Mouse (Mus musculus) c-Kit-positive CD71-positive TER-119-negative erythroid progenitor cells, embryonic 14.5 days (primary cell): ENCODE results near the gene Hebp2.
"Not testable (repeated sequence)": the region's sequence is repeated elsewhere in the genome, so short reads cannot be mapped to it uniquely, and the experiment has no call there.

ENCODE experiments used
- DNase-seq: peaks from one replicate; pipeline ENCODE4 v3.0.0-alpha.2; 2013; ENCODE audit warnings: low read depth

Gene Hebp2

DNA sequence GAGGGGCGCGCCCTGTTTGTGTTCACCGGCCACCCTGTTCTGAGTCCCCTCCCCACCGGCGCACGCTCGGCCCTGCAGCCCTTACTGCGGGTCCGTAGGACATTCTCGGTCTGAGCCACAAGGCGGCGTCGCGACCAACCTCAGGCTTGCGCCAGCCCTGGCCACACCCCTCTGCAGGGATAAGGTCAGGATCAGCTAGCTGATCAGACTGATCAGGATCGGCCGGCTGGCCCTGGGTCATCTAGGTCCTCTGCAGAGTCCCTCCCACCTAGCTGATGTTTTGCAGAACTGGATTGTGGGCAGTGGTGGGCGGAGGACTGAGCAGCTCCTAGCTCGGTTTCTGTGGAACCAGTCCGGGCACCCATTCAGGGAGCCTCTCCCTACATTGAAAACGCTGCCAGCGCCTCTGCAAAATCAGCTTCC is at the start of gene Hebp2:
Gene Hebp2 (minus strand): TSS at position 264 of the 423 bp plus-strand sequence.
- peak; percentile 10 for DNase-seq

DNA sequence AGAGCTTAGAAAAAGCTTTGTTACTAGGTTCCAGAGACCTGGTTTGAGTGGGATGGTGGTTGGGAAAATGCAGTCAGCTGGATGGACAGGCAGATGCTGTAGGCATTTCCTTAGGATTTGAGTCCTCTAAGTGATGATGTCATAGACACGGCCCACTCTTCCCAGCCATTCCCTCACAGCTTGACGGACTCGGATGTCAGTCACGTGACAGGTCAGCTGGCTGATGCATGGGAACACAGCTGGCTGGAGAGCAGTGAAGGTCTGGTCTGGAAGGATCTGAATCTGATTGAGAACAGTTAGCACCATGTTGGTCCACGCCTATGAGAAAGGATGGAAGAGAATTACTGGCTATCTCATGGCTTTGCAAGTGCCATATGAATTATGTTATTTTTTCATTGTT is 43.6 kb upstream of the Hebp2 start:
- DNase-seq: no peak

DNA sequence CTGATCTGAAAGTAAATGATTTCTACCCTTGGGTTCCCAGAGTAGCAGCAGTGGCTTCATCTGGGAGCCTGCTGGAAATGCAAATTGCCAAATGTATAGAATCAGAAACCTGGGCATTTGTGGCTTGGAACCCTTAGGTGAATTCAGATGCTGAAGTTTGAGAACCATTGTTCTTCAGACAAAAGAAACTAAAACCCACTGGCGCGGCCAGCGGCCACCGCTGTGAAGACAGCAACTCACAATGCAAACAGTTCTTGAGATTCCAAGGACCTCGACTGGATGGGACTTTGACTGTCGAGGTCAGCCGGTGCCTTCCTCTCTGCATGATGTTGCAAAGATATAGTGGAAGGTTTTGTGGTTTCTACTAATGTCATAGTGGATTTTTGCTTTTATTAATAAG is 38.3 kb upstream of the Hebp2 start:
- DNase-seq: no peak

DNA sequence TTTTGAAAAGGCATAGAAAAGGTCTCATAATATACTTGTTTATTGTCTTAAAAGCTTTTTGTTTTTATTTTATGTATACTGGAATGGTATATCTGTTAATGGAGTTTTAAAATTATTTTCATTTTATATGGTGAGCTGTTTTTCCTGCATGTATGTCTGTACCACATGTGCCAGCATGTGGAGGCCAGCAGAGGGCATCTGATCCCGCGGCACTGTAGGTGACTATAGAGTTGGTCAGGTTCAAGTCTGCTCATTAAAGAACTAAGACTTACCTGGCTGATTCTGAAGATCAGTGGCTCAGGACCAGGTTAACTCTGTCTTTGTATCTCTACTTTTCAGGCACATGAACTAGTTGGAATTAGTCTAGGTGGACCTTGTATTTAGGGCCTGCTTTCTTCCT is 26.7 kb upstream of the Hebp2 start:
- no peak for DNase-seq

DNA sequence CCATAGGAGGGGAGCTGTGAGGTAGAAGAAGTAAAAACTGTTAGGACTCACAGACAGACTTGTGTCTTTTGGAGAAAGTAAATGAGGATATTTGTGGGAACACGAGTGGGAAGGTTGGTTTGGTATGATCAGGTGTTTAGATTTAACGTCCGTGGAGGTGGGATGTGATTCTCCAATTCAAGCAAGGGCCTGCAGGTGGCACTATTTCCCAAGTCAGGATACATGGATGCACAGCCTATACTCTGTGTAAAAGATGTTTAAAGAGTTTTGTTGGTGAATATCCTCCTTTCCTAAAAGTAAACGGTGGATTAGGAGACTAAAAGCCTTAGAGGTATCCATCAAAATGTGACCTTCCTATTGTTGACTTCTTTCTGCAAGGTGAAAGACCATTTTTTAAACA is 17.1 kb upstream of the Hebp2 start:
- peak; percentile 7 for DNase-seq

DNA sequence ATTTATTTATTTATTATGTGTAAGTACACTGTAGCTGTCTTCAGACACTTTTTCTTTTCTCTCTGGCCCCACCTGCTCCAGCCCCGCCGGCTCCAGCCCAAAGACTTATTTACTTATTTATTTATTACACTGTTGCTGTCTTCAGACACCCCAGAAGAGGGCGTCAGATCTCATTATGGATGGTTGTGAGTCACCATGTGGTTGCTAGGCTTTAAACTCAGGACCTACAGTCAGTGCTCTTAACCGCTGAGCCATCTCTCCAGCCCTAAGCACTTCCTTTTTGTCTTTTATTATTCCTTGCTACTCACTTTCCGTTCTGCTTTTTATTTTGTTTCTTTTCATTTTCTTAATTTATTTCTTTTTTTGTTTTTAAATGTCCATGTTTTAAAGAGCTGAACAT is 15.6 kb upstream of the Hebp2 start:
- no peak for DNase-seq

DNA sequence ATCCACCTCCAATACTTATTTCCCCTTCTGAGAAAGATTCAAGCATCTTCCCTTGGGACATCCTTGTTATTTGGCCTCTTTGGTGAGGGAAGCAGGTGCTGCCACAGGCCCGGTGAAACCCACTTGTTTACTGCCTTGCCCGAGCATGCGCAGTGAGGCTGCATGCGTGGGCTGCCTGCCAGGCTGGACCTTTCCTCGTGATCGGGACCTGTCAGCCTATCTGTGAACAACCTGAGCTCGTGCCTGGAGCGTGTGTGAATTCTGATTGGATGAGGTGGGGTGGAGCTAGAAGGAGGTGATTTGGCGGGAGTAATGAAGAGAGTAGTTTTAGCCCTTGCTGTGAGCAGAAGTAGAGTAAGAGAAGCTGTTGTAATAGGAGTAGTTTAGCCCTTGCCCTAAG is 13.2 kb upstream of the Hebp2 start:
- DNase-seq: not testable (repeated sequence)

DNA sequence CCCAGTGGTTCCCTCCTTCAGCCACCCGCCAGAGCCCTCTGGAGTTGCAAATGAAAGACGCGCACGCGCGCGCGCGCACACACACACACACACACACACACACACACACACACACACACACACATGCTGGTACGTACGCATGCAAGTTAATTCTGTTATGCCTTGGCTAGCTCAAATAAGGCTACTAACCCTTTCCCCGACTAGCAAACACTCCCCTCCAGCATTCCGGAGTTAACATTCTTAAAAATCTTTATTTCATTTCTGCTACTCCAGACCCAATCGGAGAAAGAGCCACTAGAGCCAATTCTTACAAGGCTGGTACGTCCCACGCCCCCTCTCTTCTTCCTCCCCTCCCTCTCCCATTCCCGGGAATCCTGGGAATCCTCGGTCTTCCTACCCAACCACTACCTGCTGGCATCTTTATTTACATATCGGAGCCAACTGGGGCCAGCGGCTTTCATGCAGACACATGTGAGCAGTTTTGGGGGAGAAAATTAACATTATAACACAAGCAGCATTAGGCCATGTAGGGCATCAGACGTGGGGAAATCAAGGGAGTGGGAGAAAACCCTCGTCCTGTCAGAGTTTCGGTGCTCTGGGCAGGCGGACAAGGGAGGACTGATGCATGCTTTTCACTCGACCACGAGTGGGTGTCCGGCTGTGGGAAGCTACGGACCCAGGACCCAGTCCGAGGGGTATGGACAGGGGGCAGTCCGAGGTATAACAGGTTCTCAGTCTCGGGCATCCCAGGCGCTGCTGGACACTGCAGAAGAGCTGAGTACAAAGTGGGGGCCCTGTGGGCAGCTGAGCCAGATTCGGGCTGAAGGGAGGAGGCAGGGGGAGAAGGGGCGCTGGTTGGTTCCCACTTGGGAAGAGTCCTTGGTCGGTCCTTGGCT is 3.7 kb upstream of the Hebp2 start:
- no peak for DNase-seq

DNA sequence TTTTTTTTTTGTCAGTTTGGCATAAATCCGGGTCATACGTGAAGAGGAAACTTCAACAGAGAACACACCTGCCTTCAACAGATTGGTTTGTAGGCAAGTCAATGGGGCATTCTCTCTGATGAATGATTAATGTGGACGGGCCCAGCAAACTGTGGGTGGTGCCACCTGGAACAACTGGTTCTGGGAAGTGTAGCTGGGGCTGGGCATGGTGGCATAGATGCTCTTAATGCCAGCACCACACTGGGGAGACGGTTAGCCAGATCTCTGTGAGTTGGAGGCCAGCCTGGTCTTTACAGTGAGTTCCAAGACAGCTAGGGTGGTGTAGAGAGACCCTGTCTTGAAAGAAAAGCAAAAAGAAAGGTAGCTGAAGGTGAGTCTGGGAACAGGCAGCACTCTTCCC is 1.5 kb upstream of the Hebp2 start:
- no peak for DNase-seq

DNA sequence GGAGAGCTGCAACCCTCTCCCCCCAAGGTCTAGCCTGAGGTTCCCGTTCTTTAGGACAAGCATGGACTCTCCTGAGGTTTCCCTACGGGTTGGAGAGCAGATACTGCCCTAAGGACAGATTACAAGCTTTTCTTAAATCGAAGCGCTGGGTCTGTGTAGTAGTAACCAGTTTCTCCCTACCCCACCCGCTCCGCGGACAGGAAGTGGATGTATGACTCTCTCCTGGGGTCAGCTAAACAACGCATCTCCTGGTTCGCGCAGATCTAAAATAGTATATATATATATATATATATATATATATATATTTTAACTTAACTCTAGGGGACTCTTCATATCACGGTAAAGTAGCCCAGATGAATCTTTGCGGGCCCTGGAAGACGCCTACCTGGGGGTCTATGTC is 567 bp downstream of the Hebp2 start:
- no peak for DNase-seq

DNA sequence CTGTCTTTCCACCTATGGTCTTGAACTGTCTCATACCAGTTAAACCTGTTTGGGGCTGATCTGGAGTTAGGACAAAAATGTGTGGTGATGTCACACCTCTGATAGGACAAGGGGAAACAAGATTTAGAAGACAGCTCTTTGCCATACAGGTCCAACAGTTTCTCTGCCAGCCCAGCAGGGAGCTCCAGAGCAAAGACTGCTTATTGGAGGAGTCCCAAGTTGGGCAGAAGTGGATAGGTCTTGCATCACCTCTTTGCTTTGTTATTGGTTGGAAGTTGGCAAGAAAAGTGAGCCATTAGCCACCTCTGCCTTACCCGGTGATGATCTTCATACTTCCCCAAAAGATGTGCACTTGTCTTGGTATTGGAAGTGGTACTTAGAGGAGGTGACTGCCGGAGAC is 9.0 kb downstream of the Hebp2 start:
- no peak for DNase-seq

DNA sequence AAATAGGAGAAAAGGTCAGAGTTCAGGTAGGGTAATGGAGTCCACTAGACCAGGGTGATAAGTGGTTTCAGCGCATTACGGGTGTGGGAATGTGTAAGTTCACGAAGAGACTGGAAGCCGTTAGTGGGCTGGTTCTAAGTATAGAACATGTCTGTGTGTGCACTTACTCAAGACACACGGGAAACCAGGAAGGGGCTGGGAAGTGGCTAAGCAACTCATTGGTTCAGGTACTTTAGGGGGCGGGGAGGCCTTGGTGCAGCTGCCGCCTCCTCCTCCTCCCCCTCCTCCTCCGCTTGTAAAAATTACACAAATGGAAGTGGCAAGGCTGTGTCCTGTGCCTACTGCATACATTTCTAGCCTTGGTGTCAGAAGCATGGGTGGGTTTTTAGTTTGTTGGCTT is 13.6 kb downstream of the Hebp2 start:
- no peak for DNase-seq

DNA sequence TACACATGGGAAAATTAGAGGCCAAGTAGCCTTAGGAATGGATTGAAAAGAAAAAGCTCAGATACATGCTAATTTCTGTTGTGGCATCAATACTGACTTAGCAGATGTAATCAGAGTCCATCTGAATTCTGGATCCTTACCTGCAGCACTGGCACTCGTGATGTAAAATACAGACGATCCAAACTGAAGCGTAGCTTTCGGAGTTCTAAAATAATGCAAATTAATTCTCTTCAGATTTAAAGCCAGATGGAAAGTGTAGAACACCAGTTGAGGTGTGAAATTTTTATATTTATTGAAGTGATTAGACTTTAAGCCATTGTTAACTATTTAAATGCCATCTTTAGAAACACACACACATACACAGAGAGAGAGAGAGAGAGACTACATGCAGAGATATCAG is 15.7 kb downstream of the Hebp2 start:
- no peak for DNase-seq

DNA sequence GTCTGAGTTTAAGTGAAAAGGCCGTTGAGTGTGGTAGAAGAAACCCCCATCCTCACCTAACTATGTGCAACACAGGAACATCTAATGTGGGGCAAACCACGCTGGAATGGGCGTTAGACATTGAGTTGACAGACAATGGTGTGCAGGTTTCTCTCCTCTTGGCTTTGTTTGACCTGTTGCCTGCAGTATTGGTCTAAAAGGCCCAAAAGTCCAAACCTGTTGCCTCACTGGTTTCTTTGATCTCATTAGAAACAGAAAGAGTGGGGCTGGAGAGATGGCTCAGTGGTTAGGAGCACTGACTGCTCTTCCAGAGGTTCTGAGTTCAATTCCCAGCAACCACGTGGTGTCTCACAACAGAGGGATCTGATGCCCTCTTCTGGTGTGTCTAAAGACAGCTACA is 16.7 kb downstream of the Hebp2 start:
- no peak for DNase-seq

DNA sequence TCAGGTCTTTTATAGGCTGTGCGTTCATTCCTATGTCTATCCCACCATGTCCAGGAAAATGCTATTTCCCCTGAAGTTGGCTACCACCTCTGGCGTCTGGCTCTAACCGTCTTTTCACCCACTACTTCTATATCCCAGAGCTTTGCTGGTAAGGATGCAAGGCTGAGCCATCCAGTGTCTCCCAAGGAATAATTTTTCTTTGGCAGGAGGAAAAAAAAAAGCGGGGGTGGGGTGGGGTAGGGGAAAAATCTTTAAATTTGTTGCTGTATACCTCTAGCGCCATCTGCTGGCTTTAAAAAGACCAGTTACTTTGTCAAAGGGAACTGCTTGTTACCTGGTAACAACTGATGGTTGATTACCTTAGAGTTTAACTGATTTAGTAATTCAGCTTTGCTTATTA is 17.4 kb downstream of the Hebp2 start:
- DNase-seq: no peak

DNA sequence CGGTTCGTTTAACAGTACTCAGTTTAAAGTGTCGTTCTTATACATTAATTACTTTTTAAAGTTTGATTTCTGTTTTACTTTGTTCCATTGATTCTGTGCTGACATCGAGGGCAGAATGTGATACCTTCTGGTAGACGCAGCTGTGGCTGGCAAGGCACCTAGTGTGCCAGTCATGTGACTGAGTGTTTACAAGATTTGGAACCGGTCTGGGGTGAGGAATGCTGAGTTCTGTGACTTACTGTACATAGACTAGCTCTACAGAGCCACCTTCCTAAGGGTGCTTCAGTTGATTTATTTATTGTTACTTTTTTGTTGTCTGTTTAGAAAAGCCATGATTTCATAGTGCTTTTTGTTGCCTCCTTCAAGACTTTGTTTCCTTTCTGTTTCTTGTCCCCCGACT is 18.1 kb downstream of the Hebp2 start:
- no peak for DNase-seq

DNA sequence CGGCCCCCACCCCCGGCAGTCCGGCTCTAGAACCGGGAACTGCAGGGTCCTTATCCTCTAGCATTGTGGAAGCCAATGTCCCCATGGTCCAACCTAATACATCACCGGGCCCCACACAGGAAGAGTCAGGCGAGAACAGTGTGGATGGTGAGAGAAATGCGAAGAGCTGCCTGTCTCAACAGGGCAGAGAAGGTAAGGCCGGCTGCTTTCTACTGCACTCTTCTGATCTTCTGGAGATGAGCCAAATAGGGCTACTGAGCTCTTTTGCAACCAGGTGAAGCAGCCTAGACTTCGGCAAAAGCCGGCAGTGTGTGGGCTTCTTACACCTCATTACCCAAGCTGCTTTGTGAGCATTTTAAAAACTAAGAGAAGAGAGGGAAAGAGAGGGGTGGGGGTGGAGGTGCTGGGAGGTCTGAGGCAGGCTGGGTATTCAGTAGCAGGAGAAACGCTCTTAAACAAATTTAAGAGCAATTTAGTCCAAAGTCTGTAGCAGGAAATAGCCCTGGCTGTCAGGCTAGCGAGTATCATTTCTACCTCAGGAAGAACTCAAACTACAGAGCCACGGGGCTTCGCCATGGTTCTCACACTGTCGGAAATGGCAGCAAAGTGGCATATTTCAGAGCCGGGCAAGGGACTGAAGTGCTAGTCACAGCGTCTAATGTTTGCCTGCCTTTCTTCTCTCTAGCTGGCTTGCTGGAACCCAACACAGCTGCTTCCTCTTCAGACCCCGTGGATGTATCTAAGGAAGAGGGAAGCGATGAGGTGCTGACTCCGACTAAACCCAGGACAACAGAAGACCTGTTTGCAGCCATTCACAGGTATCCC is 18.8 kb downstream of the Hebp2 start:
- DNase-seq: no peak

DNA sequence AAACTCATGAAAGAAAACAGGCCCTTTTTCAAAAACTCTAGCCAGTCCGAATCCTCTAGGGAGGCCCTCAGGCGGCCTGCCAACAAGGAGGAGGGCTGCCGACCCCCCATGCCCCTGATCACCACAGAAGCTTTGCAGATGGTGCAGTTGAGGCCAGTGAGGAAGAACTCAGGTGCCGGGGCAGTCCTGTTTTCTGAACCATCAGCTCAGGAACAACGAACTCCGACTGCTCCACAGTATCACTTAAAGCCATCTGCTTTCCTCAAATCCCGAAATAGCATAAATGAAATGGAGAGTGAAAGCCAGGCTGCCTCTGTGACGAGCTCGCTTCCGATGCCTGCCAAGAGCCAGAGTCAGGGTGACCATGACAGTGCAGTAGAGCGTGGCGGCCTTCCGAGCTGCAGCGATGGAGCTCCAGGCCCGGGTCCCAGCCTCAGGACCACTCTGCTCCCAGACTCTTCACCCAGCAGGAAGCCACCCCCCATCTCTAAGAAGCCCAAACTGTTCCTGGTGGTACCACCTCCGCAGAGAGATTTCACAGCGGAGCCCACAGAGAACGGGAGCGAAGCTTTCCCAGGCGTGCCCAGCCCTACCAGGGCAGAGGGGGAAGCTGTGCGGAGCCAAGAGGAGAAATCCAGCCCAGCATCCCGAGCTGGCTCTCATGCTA is 19.6 kb downstream of the Hebp2 start:
- no peak for DNase-seq

DNA sequence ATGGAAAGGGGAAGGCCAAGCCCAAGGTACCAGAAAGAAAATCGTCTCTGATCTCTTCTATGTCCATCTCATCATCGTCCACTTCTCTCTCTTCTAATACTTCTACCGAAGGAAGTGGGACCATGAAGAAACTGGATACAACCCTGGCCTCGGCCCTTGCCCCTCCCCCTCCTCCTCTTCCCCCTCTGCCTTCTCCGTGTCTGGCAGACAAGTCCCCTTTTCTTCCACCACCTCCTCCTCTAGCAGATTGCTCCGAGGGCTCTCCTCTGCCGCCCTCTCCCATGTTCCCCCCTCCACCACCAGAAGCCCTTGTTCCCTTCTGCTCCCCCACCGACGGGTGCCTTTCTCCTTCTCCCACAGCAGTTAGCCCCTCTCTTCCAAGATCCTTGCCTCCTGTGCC is 20.1 kb downstream of the Hebp2 start:
- DNase-seq: no peak

DNA sequence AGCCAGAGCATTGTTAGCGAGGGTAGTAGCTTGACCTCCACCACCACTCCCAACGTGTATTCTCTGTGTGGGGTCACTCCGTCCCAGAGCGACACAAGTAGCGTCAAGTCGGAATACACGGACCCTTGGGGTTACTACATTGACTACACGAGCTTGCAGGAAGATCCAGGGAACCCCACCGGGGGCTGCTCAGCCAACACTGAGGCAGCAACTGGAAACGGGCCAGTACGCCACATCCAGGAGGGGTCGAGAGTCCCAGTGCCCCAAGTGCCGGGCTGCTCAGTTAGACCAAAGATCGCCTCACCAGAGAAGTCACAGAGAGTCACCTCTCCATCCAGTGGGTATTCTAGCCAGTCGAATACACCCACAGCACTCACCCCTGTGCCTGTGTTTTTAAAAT is 20.6 kb downstream of the Hebp2 start:
- no peak for DNase-seq

DNA sequence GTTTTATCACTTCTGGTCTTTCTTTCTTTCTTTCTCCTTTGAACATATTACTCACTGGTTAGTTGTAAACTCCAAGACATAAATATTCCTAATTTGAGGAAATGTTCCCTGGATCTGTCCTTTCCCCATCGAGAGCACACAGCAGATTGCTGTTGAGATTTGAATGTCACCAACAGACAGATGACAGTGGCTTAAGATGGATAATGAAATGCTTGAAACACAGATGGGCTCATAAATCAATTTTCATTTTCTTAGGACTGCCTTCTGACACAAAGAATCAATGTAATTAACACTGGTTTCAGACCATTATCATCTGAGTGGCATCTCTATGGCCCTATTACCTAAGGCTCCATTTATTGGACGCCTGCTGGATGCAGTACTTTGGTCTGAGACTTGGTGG is 23.3 kb downstream of the Hebp2 start:
- no peak for DNase-seq

DNA sequence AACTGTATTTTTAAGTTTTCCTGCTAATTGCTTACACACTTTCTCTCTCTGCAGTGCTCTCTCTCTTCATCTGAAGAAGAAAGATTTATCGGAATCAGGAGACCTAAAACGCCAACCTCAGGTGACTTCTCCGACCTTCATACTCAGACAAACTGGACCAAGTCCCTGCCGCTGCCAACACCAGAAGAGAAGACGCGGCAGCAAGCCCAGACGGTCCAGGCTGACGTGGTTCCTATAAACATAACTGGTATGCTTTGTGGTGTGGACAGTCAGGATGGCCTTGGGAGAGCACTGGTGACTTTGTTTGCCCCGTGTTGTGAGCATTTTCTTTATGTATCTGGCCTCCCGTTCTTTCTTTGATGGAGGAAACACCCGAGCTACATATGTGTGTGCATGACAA is 34.4 kb downstream of the Hebp2 start:
- no peak for DNase-seq

DNA sequence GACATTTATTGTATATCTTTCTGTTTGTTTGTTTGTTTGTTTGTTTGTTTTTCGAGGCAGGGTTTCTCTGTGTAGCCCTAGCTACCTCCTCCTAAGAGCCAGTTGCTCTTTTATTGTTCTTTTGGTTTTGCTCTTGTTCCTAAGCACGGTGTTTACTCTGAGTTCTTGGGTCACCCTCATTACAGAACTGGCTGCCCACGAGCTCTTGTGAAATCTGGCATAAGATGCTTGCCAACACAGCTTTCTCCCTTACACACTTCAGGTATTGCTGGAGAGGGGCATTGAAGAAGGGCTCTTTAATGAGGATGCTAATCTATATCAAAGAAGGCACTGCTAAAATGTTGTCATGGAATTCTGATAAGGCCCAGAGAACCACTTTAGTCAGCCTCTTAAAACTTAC is 35.2 kb downstream of the Hebp2 start:
- no peak for DNase-seq
